Comparison of ENCODE assay signal across 14 mouse cellular contexts in genomic region chr9:35333631-35334005, GRCm38 (mm10).
DNase-seq lines count a peak whose midpoint lies in the region; ATAC-seq and TF ChIP-seq lines count a peak whose summit lies in the region.
"Had no signal": no experiment of that assay in that cellular context is flagged by ENCODE, and none has a peak within 500 bp of the region (broad histone marks: within the 10 kb centered on the region; RNA-seq: fewer than 3 reads in every experiment).

No protein-coding gene starts in this region.

- no peaks in the 10 kb centered on the region for H3K9me3 ChIP-seq in forebrain, embryonic 11.5 days (ENCODE audit: control insufficient read depth, low read length)
- no peaks in the 10 kb centered on the region for H3K9me3 ChIP-seq in forebrain, embryonic 16.5 days (ENCODE audit: control insufficient read depth, low read length)
- no peaks in the 10 kb centered on the region for H3K9me3 ChIP-seq in embryonic facial prominence, embryonic 15.5 days (replicated peaks)
- no peaks in the 10 kb centered on the region for H3K9me3 ChIP-seq in stomach, embryonic 15.5 days
- H3K9me3 ChIP-seq: hindbrain, embryonic 15.5 days; midbrain, embryonic 10.5 days had no signal

- TF ChIP-seq CTCF in left cerebral cortex, adult 2 months (IDR thresholded peaks at IDR 0.05) = no peak

- no peak overlapping the region for H3K9ac ChIP-seq in forebrain, embryonic 11.5 days (ENCODE audit: low read length)
- H3K9ac ChIP-seq in forebrain, embryonic 16.5 days (replicated peaks; ENCODE audit: low read depth, low read length) = no peak overlapping the region
- H3K9ac ChIP-seq in embryonic facial prominence, embryonic 15.5 days = no peak overlapping the region
- H3K9ac ChIP-seq in stomach, embryonic 15.5 days = no peak overlapping the region
- H3K9ac ChIP-seq: hindbrain, embryonic 15.5 days had no signal

- no peak for ATAC-seq in forebrain, embryonic 11.5 days (replicated peaks; ENCODE audit: low FRiP score)
- ATAC-seq in forebrain, embryonic 16.5 days = no peak
- ATAC-seq in embryonic facial prominence, embryonic 15.5 days (ENCODE audit: insufficient number of reproducible peaks, low FRiP score, low TSS enrichment, low read depth) = no peak
- ATAC-seq in stomach, embryonic 15.5 days (ENCODE audit: insufficient read depth, low FRiP score, low read depth) = no peak
- ATAC-seq: lung, postnatal 0 days had no signal

- DNase-seq in forebrain, embryonic 11.5 days (ENCODE audit: low spot score) = peak; percentile 45
- DNase-seq in 3134 (ENCODE audit: extremely low read depth, insufficient read length, low spot score) = peak; percentile 31
- no peak for DNase-seq in left cerebral cortex, adult 8-10 months (ENCODE audit: low spot score in 2 of 2)
- no peak for DNase-seq in spleen, adult 12 weeks (ENCODE audit: low spot score)
- DNase-seq in left cerebral cortex, adult 2 months (ENCODE audit: extremely low spot score in 1 of 2, low spot score in 2 of 2) = no peak
- DNase-seq: adrenal gland, postnatal 10 days; B cell, adult 2 months had no signal

- intact Hi-C loops in left cerebral cortex, adult 2 months (cut with DNase I) = loop anchor here (10.0 kb wide), 1 partner anchor 71 kb away; no protein-coding TSS in a partner anchor

- no peak overlapping the region for H3K27ac ChIP-seq in forebrain, embryonic 11.5 days (ENCODE audit: low read depth, low read length)
- H3K27ac ChIP-seq in forebrain, embryonic 16.5 days (ENCODE audit: low read length) = no peak overlapping the region
- peak overlapping the region; percentile 9; the same call in 1 of the 2 replicates for H3K27ac ChIP-seq in embryonic facial prominence, embryonic 15.5 days (replicated peaks)
- peak overlapping the region; percentile 73 for H3K27ac ChIP-seq in stomach, embryonic 15.5 days
- no peak overlapping the region for H3K27ac ChIP-seq in left cerebral cortex, adult 2 months
- H3K27ac ChIP-seq: hindbrain, embryonic 15.5 days had no signal

- H3K27me3 ChIP-seq in forebrain, embryonic 11.5 days (ENCODE audit: control insufficient read depth, insufficient read depth, low read length) = peaks cover 40% of the 10 kb centered on the region
- no peaks in the 10 kb centered on the region for H3K27me3 ChIP-seq in forebrain, embryonic 16.5 days (replicated peaks; ENCODE audit: control insufficient read depth, insufficient read depth, low read length)
- no peaks in the 10 kb centered on the region for H3K27me3 ChIP-seq in embryonic facial prominence, embryonic 15.5 days
- no peaks in the 10 kb centered on the region for H3K27me3 ChIP-seq in stomach, embryonic 15.5 days (replicated peaks)

- no peak overlapping the region for H3K4me2 ChIP-seq in forebrain, embryonic 11.5 days (ENCODE audit: low read depth, low read length, severe bottlenecking)
- no peak overlapping the region for H3K4me2 ChIP-seq in forebrain, embryonic 16.5 days (ENCODE audit: low read length)
- no peak overlapping the region for H3K4me2 ChIP-seq in embryonic facial prominence, embryonic 15.5 days (replicated peaks)
- no peak overlapping the region for H3K4me2 ChIP-seq in stomach, embryonic 15.5 days
- H3K4me2 ChIP-seq: hindbrain, embryonic 15.5 days had no signal

- H3K4me1 ChIP-seq in forebrain, embryonic 11.5 days (replicated peaks; ENCODE audit: control insufficient read depth, insufficient read depth, low read length) = peaks cover 26% of the 10 kb centered on the region
- H3K4me1 ChIP-seq in forebrain, embryonic 16.5 days (replicated peaks; ENCODE audit: control insufficient read depth, insufficient read depth, low read length) = peaks cover 51% of the 10 kb centered on the region
- peaks cover 89% of the 10 kb centered on the region for H3K4me1 ChIP-seq in embryonic facial prominence, embryonic 15.5 days
- H3K4me1 ChIP-seq in stomach, embryonic 15.5 days = peaks cover 56% of the 10 kb centered on the region

- 82% methylated on average over 8 of the region's 8 CpGs for WGBS in forebrain, embryonic 11.5 days
- WGBS in forebrain, embryonic 16.5 days = 65% methylated on average over 8 of the region's 8 CpGs
- WGBS in embryonic facial prominence, embryonic 15.5 days = 31% methylated on average over 8 of the region's 8 CpGs
- 45% methylated on average over 8 of the region's 8 CpGs for WGBS in stomach, embryonic 15.5 days

- H3K36me3 ChIP-seq in forebrain, embryonic 11.5 days (ENCODE audit: control insufficient read depth, insufficient read depth, low read length) = no peaks in the 10 kb centered on the region
- no peaks in the 10 kb centered on the region for H3K36me3 ChIP-seq in forebrain, embryonic 16.5 days (ENCODE audit: control insufficient read depth, insufficient read depth)
- no peaks in the 10 kb centered on the region for H3K36me3 ChIP-seq in embryonic facial prominence, embryonic 15.5 days
- H3K36me3 ChIP-seq in stomach, embryonic 15.5 days = no peaks in the 10 kb centered on the region
- H3K36me3 ChIP-seq: hindbrain, embryonic 15.5 days; midbrain, embryonic 10.5 days had no signal

- no peak overlapping the region for H3K4me3 ChIP-seq in forebrain, embryonic 11.5 days (ENCODE audit: low read depth, low read length)
- no peak overlapping the region for H3K4me3 ChIP-seq in forebrain, embryonic 16.5 days (replicated peaks; ENCODE audit: low read length)
- H3K4me3 ChIP-seq in embryonic facial prominence, embryonic 15.5 days (replicated peaks) = no peak overlapping the region
- H3K4me3 ChIP-seq in stomach, embryonic 15.5 days (replicated peaks) = no peak overlapping the region
- H3K4me3 ChIP-seq in left cerebral cortex, adult 2 months = no peak overlapping the region
- H3K4me3 ChIP-seq: erythroblast, embryonic 14.5 days; hindbrain, embryonic 15.5 days; midbrain, embryonic 10.5 days had no signal

Comparison
In these comparisons a context has a peak if more than half of its experiments do, and no peak if none do; other contexts are left out.
1. DNase-seq: peak in forebrain, embryonic 11.5 days (single experiment) and 3134 (single experiment); none in left cerebral cortex, adult 8-10 months (0 of 2), spleen, adult 12 weeks (single experiment) and left cerebral cortex, adult 2 months (0 of 2).
2. H3K27ac ChIP-seq: peak in embryonic facial prominence, embryonic 15.5 days (single experiment) and stomach, embryonic 15.5 days (single experiment); none in forebrain, embryonic 11.5 days (single experiment), forebrain, embryonic 16.5 days (single experiment) and left cerebral cortex, adult 2 months (single experiment).